Mouse (Mus musculus) kidney, adult 18-20 months (tissue): ENCODE measurements around the gene AC161166.1.

Experiments used
- DNase-seq: peaks from one replicate; pipeline ENCODE4 v3.0.0; 2021

AC161166.1 gene

DNA sequence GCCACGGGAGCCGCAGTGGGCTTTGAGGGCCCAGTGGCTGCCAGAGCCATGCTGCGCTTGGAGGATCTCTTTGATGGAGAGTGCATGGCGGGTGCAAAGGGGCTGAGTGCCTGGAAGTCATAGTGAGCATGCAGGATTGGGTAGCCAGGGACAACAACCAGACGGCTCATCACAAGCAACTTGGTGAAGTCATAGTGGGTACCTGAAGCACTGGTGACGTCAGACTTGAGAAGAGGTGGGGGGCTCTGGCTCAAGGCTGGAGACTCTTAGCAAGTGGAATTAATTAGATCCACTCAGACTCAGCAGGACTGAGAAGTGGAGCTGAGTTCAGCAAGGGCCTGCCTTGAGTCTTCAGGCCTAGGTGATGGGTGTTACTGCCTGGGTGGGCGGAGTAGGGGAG is at the start of gene AC161166.1:
TSS of gene AC161166.1 (minus strand) at position 101 of the 400 bp plus-strand sequence.
- DNase-seq, result no peak

GRCm38 (mm10) chr7:24561450-24561849 is 49.2 kb upstream of the AC161166.1 start:
- DNase-seq, result no peak

DNA sequence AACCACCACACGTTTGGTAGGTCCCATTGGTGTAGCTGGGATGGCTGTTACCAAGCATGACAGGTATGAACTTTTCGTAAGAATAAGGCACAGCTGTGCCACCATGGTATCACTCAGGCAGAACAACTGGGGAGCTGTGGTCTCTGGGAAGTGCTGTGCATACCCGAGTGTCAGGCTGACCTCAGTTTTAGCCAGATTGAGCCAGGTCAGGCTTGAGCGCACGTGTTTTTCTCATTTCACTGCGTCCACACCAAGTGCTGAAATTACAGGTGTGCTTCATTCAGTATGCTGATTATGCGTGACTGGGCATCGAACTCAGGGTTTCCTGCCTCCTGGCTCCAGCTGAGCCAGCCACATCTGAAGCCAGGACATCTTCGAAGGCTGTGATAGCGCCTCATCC is 43.5 kb upstream of the AC161166.1 start:
- peak; percentile 49 for DNase-seq

- DNase-seq, result no peak
Measured at GRCm38 (mm10) chr7:24551985-24552759, 39.9 kb upstream of the AC161166.1 start.

DNA sequence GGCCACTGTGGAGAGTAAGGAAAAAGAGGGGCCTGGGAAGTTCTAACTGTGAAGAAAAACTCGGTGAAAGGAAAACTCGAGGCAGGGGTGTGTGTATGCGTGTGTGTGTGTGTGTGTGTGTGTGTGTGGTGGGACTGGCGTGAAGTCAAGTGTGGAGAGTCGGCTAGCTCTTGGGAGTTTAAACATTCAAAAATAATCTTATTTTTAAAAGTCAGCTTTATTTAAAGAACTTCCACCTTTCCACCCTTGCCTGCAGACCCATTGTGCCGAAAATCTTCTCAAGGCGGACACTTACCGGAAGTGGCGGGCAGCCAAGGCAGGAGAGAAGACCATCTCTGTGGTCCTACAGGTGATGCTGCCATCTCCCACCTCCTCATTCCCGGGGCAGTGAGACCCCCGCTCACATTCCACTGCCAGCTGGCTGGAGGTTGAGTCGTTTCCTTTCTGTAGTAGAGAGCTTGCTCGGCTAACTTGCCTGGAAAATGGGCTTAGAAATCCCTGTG is 35.3 kb upstream of the AC161166.1 start:
- no peak for DNase-seq

DNA sequence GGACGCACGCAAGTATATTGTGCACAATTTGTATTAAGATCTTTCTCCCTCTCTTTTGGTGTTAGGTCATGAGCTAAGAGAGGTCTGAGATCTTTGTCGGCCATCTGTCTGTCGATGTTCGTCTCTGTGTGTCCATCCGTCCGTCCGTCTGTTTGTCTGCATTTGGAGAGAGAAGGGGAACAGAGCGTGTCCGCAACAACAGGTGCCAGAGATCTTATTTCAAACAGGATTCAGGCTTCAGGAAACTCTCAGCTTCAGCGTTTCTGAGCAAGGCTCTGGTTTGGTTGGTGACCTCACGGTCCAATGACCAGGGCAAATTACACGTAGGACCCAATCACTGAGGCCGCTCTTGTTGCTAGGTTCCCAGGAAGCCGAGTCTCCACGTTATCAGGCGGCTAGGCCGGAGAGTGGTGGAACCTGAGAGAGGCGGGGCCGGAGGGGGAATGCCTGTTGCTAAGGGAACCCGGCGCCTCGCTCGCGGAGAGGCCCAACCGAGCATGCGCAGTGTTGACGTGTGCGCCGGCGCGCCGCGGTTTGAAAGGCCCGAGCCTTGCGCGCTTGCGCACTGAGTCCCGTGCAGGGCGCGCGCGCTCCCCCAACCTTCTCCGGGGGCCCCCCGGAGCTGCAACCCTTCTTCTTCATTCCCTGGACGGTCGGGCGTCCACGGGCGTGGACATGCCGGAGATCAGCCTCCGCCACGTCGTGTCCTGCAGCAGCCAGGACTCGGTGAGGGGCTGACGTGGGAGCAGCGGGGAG is 34.6 kb upstream of the AC161166.1 start:
- peak; percentile 98 for DNase-seq

DNA sequence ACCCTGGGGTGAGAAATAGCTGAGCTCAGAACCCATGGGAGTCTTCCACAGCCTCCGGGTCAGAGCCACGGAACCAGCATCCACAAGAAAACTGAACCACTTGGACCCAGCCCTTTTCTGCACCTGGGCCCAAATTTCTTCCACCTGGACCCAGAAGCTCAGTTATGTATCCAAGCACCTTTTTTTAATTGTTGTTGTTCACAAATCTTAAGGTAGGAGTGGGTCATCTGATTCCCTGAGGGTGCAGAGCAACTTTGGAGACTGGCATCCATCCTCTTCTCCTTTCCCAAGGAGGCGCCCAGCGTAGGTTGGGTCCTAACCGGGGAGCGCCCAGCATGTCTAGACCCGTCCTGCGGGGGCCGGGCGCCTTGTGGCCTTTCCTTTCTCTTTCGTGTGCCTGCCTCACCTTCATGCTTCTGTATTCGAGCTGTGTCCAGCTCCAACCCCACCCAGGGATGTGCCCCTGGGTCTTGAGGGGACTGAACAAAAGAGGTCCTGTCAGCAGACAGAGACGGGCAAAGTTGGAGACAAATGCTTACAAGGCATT is 33.9 kb upstream of the AC161166.1 start, which contains the start of the genes Pinlyp and Xrcc1:
TSS of gene Pinlyp (minus strand) at position 51 of the 547 bp plus-strand sequence.
TSS of gene Xrcc1 (plus strand) at position 222 of the 547 bp plus-strand sequence.
- DNase-seq, result no peak

GRCm38 (mm10) chr7:24544506-24544905 is 32.3 kb upstream of the AC161166.1 start:
- DNase-seq, result no peak

DNA sequence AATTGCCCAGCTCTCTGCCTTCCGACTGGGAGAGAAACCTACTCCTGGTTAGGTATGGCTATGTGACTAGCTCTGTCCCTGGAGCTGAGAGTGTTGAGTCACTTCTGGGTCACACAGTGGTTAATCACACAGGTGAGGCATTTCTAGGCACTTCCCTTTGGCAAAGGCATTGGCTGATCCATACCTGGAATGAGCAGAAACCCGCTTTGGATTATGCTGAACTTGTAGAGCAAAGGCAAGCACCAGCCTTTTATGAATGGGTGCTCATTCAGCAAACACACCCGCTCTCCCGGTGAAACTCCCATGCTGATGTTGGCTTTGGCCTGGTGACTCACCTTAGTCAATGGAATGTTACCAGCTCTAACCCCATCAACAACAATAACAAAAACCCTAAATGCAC is 27.4 kb upstream of the AC161166.1 start:
- no peak for DNase-seq

DNA sequence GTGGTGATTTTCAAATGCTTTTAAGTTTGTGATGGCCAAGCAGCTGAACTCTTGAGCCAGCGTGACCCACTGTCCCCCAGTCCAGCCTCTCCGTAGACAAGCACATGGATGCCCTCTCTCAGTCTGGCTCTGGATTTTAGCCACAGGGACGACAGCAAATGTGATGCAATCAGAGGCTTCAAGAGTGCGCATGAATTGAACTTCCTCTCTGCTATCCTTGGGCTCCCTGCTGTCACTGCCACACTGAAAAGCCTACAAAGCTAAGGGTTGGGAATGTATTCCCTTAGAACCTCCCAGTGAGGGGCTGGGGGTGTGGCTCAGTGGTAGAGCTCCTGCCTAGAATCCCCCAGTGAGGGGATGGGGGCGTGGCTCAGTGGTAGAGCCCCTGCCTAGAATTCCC is 26.4 kb upstream of the AC161166.1 start:
- DNase-seq, result no peak

DNA sequence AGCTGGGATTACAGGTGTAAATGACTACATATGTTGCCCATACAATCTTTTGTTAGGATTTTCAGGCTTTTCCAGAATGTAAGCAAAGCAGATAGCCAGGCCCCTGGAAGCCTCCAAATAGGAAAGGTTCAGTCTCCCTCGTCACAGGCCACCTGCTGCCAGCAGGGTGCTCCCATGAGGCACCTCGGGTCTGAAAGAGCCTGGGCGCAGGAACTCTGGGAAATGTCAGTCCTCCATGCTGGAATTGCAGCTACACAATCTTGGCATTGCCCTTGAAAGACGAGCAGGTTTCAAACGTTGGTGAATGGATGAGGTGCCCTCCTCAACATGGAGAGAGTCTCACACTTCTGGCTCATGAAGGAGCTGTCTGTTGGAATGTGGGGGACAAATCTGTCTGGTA is 25.9 kb upstream of the AC161166.1 start:
- DNase-seq, result peak; percentile 57

DNA sequence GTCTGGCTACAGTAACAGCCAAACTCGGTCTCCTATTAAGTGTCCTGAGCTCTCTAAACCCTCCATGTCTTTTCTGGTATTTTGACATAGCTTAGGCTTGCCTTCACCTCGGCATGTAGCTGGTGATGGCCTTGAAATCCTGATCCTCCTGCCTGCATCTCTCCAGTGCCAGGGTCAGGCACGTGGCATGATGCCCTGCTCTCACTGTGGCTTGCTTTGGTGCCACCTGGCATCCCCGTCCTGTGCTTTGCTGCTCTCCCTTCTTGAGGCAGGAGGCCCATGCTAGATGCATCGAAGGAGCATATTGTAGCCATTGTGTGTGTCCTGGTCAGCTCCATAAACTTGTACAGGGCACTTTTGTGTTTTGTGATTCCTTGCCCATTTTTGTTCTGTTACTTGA is 25.3 kb upstream of the AC161166.1 start:
- no peak for DNase-seq

DNA sequence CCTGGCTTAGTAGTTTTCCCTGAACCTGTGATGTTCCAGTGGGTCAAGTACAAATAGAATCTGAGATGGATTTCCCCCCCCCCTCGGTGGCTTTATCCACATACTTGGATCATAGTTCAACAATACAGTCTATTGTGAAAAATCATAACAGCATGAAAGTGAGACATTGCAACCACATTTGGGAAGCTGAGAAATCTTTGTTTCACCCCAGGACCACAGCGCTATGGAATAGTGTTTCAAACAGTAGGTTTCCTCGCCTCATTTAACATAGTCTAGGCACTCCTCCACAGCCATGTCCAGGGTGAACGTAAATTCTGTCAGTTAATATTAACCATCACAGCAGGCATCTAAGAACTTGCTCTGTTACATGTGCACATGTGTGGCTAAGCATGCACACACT is 24.8 kb upstream of the AC161166.1 start:
- DNase-seq, result no peak

GRCm38 (mm10) chr7:24534301-24534700 is 22.0 kb upstream of the AC161166.1 start:
- no peak for DNase-seq

DNA sequence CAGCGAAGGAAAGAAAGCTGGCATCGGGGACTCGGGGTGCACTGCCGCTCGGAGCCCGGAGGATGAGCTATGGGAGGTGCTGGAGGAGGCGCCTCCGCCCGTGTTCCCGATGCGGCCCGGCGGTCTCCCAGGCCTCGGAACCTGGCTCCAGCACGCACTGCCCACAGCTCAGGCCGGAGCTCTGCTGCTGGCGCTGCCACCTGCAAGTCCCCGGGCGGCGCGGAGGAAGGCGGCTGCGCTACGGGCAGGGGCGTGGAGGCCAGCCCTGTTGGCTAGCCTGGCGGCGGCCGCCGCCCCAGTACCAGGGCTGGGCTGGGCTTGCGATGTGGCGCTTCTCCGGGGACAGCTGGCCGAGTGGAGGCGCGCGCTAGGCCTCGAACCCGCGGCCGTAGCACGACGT is 21.6 kb upstream of the AC161166.1 start:
- DNase-seq, result no peak

GRCm38 (mm10) chr7:24533031-24533571 is 20.8 kb upstream of the AC161166.1 start:
- no peak for DNase-seq

DNA sequence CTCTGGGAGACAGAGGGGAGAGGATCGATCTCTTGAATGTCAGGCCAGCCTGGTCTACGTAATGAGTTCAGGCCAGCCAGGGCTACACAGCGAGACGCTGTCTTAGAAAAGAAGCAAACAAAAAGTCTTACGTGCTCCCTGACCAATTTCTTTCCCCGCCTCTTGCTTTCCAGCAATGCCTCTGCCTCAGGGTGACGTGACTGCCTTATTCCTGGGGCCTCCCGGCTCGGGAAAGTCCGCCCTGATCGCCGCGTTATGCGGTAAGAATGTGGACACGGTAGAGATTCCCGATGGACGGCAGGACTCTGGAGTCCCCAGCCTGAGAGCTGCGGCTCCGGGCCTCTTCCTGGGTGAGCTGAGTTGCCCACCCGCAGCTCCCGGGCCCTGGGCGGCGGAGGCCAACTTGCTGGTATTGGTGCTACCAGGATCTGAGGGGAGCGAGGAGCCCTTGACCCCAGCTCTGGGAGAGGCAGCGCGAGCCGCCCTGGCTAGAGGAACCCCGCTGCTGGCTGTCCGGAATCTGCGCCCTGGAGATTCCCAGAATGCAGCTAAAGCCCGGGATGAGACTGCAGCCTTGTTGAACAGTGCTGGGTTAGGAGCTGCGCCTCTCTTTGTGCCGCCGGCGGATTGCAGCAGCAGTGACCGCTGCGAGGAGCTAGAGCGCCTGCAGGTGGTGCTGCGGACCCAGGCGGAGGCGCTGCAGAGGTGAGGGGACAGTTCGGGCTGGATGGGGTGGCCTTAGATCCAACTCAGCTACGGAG is 19.1 kb upstream of the AC161166.1 start:
- peak; percentile 81 for DNase-seq

DNA sequence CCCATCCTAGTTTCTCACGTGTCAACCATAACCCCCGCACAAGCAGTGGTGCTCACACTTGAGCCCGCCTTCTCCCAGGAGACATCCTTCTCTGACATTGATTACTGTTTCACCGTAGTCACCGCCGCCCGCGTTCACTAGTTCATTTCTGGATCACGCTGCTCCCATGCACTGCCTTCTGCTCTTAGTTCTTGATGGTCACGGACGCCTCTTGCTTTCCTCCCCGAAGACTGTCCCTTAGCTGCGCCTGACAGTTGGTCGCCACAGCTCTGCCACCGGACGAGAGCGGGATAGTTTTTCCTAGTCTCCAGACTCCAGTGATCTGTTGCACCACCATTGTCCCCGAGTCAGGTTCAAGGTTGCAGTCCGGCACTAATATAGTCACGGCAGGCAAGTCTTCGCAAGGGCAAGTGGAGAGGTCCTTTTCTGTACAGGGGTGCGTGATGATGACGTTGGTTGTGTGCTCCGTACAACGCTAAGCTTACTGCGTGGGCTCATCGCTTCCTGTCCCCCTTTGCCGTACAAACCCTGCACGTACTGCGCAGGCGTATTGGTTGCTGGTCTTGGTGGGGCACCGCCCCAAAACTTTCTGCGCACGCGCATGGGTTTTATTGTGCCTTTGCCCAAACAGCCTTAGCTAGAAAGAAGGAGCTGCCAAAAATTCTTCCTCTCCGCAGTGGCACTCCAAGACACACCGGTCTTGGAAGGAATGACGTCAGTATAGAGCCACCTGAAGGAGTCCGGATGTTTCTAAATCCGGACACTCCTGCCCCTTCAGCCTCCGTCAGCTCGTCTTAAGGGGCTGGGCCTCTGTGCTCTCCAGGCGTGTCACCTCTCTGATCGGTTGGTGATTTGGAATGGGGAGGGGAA is 18.0 kb upstream of the AC161166.1 start, which contains the start of gene Irgq:
TSS of gene Irgq (plus strand) at position 628 of the 870 bp plus-strand sequence.
- DNase-seq, result peak; percentile 99

DNA sequence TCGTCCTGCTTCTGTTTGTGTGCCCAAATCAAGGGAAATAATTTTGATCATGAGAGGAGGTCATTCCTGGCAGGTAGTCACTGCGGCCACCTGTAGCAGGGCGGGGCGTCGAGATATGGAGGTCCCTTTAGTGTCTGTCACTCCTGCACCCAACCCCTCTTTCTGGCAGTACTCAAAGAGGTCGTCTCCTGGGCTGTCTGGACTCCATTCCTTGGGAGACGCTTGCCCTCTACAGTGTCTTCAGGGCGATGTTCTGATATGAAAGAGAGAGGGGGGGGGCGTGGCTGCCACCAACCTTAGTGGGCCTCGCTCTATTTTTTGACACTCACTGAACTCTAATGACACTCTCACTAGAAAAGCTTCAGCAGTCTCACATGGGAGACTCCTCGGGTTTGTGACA is 17.3 kb upstream of the AC161166.1 start:
- DNase-seq, result no peak

GRCm38 (mm10) chr7:24528861-24529260 is 16.6 kb upstream of the AC161166.1 start:
- DNase-seq, result no peak

GRCm38 (mm10) chr7:24525686-24526420 is 13.6 kb upstream of the AC161166.1 start:
- DNase-seq, result no peak
